Mouse (Mus musculus) erythroblast, embryonic 14.5 days (primary cell): Measurements from ENCODE around the gene Gm49661. TPM values are rescaled to one million over a fixed set of nuclear protein-coding genes. Genes with fewer than 3 reads are reported as not detected.

ENCODE experiments used
- H3K27me3 ChIP-seq: 2 replicates; pipeline ENCODE4 v1.6.1; 2012; ENCODE audit warnings: inconsistent platforms; ENCODE audit not compliant: control insufficient read depth
- H3K36me3 ChIP-seq: 2 replicates; pipeline ENCODE4 v1.6.1; 2012; ENCODE audit warnings: mild to moderate bottlenecking, inconsistent platforms; ENCODE audit not compliant: control insufficient read depth
- H3K4me1 ChIP-seq: 2 replicates; pipeline ENCODE4 v1.6.1; 2012; ENCODE audit warnings: inconsistent platforms; ENCODE audit not compliant: control insufficient read depth
- H3K4me3 ChIP-seq: replicated peaks from 2 replicates; pipeline ENCODE3; 2012; ENCODE audit warnings: moderate library complexity, mild to moderate bottlenecking, inconsistent platforms
- H3K9me3 ChIP-seq: 2 replicates; pipeline ENCODE4 v1.6.1; 2012; ENCODE audit warnings: low read length, inconsistent platforms, mixed read lengths; ENCODE audit not compliant: control insufficient read depth
- GATA1 ChIP-seq: IDR thresholded peaks from 2 replicates; pipeline ENCODE4 v1.6.1; 2012; ENCODE audit warnings: low read length, inconsistent platforms, mixed read lengths
- TAL1 ChIP-seq: IDR thresholded peaks from 3 replicates; pipeline ENCODE4 v1.6.1; 2012; ENCODE audit warnings: low read length, inconsistent platforms, mixed read lengths
- polyA plus RNA-seq: library from polyadenylated mRNA; stranded (reverse); fragments of >175 nt; gene quantifications from 2 replicates; pipeline ENCODE4 v1.2.3, GENCODE M21; 2012

The Gm49661 gene
- polyA plus RNA-seq, 1 experiment: not detected

GRCm38 (mm10) chr8:84985684-84986378, 16.6 kb upstream of the Gm49661 start:
- Histone ChIP-seq H3K9me3 (no peaks in the 10 kb centered on the region), H3K4me3 (peak overlapping the region; percentile 66), H3K27me3 (no peaks in the 10 kb centered on the region), H3K36me3 (no peaks in the 10 kb centered on the region), H3K4me1 (peaks cover 85% of the 10 kb centered on the region)
- TF ChIP-seq TAL1: no peak
- no peak for TF ChIP-seq GATA1

- H3K27me3 ChIP-seq: no peaks in the 10 kb centered on the region
- no peaks in the 10 kb centered on the region for H3K9me3 ChIP-seq
- TF ChIP-seq TAL1 (no peak), GATA1 (no peak)
- H3K4me3 ChIP-seq: peak overlapping the region; percentile 66
- H3K4me1 ChIP-seq: peaks cover 86% of the 10 kb centered on the region
- H3K36me3 ChIP-seq: no peaks in the 10 kb centered on the region
Observed at GRCm38 (mm10) chr8:84985049-84985683, 15.9 kb upstream of the Gm49661 start.

GRCm38 (mm10) chr8:84984294-84985048, 15.2 kb upstream of the Gm49661 start:
- H3K36me3 ChIP-seq: no peaks in the 10 kb centered on the region
- no peaks in the 10 kb centered on the region for H3K9me3 ChIP-seq
- H3K27me3 ChIP-seq: no peaks in the 10 kb centered on the region
- H3K4me1 ChIP-seq: peaks cover 86% of the 10 kb centered on the region
- H3K4me3 ChIP-seq: peak overlapping the region; percentile 66
- no peak for TF ChIP-seq GATA1

- peaks cover 12% of the 10 kb centered on the region for H3K27me3 ChIP-seq
- H3K4me3 ChIP-seq: no peak overlapping the region
- H3K36me3 ChIP-seq: no peaks in the 10 kb centered on the region
- TF ChIP-seq TAL1 (no peak), GATA1 (no peak)
- H3K4me1 ChIP-seq: peaks cover 91% of the 10 kb centered on the region
- H3K9me3 ChIP-seq: no peaks in the 10 kb centered on the region
Observed at GRCm38 (mm10) chr8:84982499-84983011, 13.3 kb upstream of the Gm49661 start.

GRCm38 (mm10) chr8:84981644-84982498, 12.6 kb upstream of the Gm49661 start:
- no peaks in the 10 kb centered on the region for H3K9me3 ChIP-seq
- H3K4me3 ChIP-seq: no peak overlapping the region
- H3K4me1 ChIP-seq: peaks cover 95% of the 10 kb centered on the region
- no peak for TF ChIP-seq TAL1
- no peak for TF ChIP-seq GATA1
- H3K27me3 ChIP-seq: peaks cover 16% of the 10 kb centered on the region
- no peaks in the 10 kb centered on the region for H3K36me3 ChIP-seq

GRCm38 (mm10) chr8:84980622-84981358, 11.6 kb upstream of the Gm49661 start:
- Histone ChIP-seq H3K36me3 (no peaks in the 10 kb centered on the region; the same call in 1 of the 2 replicates), H3K4me1 (peaks cover 95% of the 10 kb centered on the region), H3K9me3 (no peaks in the 10 kb centered on the region), H3K27me3 (peaks cover 16% of the 10 kb centered on the region), H3K4me3 (peak overlapping the region; percentile 71)
- no peak for TF ChIP-seq GATA1
- TF ChIP-seq TAL1: no peak

- Histone ChIP-seq H3K36me3 (peaks cover 7% of the 10 kb centered on the region), H3K4me3 (peak overlapping the region; percentile 71), H3K4me1 (peaks cover 95% of the 10 kb centered on the region), H3K27me3 (peaks cover 16% of the 10 kb centered on the region), H3K9me3 (no peaks in the 10 kb centered on the region)
- TF ChIP-seq TAL1: no peak
- no peak for TF ChIP-seq GATA1
Observed at GRCm38 (mm10) chr8:84979599-84980421, 10.6 kb upstream of the Gm49661 start.
